Mouse (Mus musculus): ENCODE results near the gene Dock11.

DNA sequence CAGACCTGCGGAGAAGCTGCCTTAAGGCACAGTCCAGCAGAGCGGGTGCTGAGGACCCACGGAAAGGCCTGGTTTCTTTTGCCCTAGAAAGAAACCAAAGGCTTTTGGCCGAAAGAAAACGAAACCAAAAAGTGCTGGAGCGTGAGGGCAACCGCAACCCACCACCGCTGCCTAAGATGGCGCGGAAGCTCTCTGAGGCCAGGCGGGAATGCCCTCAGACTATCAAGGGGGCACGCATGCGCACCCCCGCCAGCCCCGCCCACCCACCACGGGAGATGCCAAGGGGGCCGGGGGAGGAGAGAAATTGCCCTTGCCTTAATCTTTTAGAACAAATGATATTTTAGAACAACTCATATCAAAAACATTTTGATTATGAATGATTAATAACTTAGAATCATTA is 137.0 kb downstream of the Dock11 start:
- TF ChIP-seq CTCF (IDR thresholded peaks at IDR 0.05) (no peak), EP300 (IDR thresholded peaks at IDR 0.05) (no peak)

Measured in lung, postnatal 0 days (tissue).